Mouse (Mus musculus) liver, adult 2 months (tissue): ENCODE measurements around the gene Klf4.

Experiments
- CTCF ChIP-seq: fragments of 200-500 bp; IDR thresholded peaks from 2 replicates; pipeline ENCODE4 v1.5.1; 2011; ENCODE audit warnings: low read depth, low read length, control low read depth
- POLR2A ChIP-seq: fragments of 200-500 bp; IDR thresholded peaks from 2 replicates; pipeline ENCODE4 v1.6.1; 2011; ENCODE audit warnings: low read length, control low read depth; ENCODE audit not compliant: insufficient read depth; ENCODE audit errors: extremely low read depth

DNA sequence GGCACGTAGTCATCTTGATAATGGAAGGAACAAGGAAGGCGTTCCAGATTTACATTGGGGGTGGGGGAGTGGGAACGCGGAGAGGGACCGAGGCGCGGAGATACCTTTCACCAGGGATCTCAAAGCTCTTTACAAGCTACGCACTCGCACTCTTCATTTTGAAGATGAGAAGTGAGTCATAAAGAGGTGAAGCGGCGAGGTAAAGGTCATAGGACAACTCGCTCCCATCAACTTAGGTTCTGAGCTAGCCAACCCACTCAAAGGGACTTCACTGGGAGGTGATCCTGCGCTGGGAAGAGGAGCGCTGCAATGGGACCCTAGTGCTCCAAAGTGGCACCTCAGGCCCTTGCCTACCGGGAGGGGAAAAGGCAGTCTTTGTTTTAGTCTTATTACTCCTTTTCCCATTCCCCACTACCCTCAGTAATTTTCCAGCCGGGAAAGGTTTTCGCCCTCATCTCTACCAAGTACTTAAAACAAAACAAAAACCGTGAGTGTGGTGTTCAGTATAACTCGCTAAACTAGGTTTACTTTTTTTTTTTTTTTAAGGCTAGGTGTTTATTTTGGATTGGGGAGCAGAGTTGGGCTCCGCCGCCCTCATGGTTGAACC, 1.0 kb upstream of the Klf4 start:
- TF ChIP-seq CTCF (no peak), POLR2A (no peak)
